Mouse (Mus musculus) embryonic facial prominence, embryonic 10.5 days (tissue): ENCODE data around the gene Stil. TPM values are rescaled to one million over a fixed set of nuclear protein-coding genes. Genes with fewer than 3 reads are reported as not detected.
A peak's percentile ranks its signal among the peaks of the same experiment; 100 is the strongest.

Source experiments
- DNase-seq: peaks from one replicate; pipeline ENCODE4 v3.0.0-alpha.2; 2017; ENCODE audit warnings: low spot score
- H3K27ac ChIP-seq: fragments of 300-500 bp; sonication (generic); replicated peaks from 2 replicates; pipeline ENCODE4 v1.5.1; 2016; ENCODE audit warnings: mild to moderate bottlenecking
- H3K27me3 ChIP-seq: fragments of 300-500 bp; sonication (generic); replicated peaks from 2 replicates; pipeline ENCODE4 v1.6.1; 2016; ENCODE audit warnings: low read depth, mild to moderate bottlenecking; ENCODE audit not compliant: poor library complexity, severe bottlenecking
- H3K36me3 ChIP-seq: fragments of 300-500 bp; sonication (generic); replicated peaks from 2 replicates; pipeline ENCODE4 v1.6.1; 2016; ENCODE audit warnings: mild to moderate bottlenecking, moderate library complexity
- H3K4me1 ChIP-seq: fragments of 300-500 bp; sonication (generic); 2 replicates; pipeline ENCODE4 v1.6.1; 2016
- H3K4me3 ChIP-seq: fragments of 300-500 bp; sonication (generic); 2 replicates; pipeline ENCODE4 v1.5.1; 2016; ENCODE audit warnings: mild to moderate bottlenecking, moderate library complexity
- H3K9me3 ChIP-seq: fragments of 300-500 bp; sonication (generic); 2 replicates; pipeline ENCODE4 v1.6.1; 2016; ENCODE audit warnings: mild to moderate bottlenecking
- WGBS: fragments of 180-500 bp; shearing (Covaris S2); methylation state at CpG from one replicate; pipeline ENCODE4 v1.1.7; 2016; 5-methylcytosine and 5-hydroxymethylcytosine counted together
- polyA plus RNA-seq: library from polyadenylated mRNA; unstranded; fragments of >200 nt; fragmentation: Nextera tagmentation; extraction: Ambion mirVana; gene quantifications from 2 replicates; pipeline ENCODE4 v1.2.1, GENCODE M21; 2016

Stil gene
- polyA plus RNA-seq, 1 experiment from 2014 or later = 20.5 TPM

GRCm38 (mm10) chr4:115055044-115055443 lies 55.1 kb downstream of the Stil start:
- Histone ChIP-seq H3K4me3 (no peak overlapping the region), H3K27ac (no peak overlapping the region), H3K9me3 (no peaks in the 10 kb centered on the region), H3K36me3 (no peaks in the 10 kb centered on the region), H3K4me1 (peaks cover 27% of the 10 kb centered on the region), H3K27me3 (peaks cover 100% of the 10 kb centered on the region)
- no peak for DNase-seq
- WGBS = 4% methylated on average over 2 of the region's 2 CpGs

GRCm38 (mm10) chr4:115055691-115056090 lies 55.7 kb downstream of the Stil start:
- H3K36me3 ChIP-seq = no peaks in the 10 kb centered on the region
- no peak overlapping the region for H3K27ac ChIP-seq
- H3K27me3 ChIP-seq = peaks cover 100% of the 10 kb centered on the region
- no peak overlapping the region for H3K4me3 ChIP-seq
- 16% methylated on average over 3 of the region's 3 CpGs for WGBS
- no peak for DNase-seq
- peaks cover 27% of the 10 kb centered on the region for H3K4me1 ChIP-seq
- no peaks in the 10 kb centered on the region for H3K9me3 ChIP-seq

- Histone ChIP-seq H3K27me3 (peaks cover 100% of the 10 kb centered on the region), H3K4me1 (peaks cover 27% of the 10 kb centered on the region), H3K4me3 (peak within 1 kb of the TSS; percentile 52), H3K27ac (peak within 1 kb of the TSS; percentile 68), H3K36me3 (no peaks in the 10 kb centered on the region), H3K9me3 (no peaks in the 10 kb centered on the region)
- under 1% methylated on average over 60 of the region's 60 CpGs for WGBS
- DNase-seq = peak; percentile 68
Observed at GRCm38 (mm10) chr4:115056371-115056920, 56.5 kb downstream of the Stil start, which contains the start of gene Tal1. Gene Tal1 (plus strand): TSS chr4:115056426.

- peak; percentile 75 for DNase-seq
- peak overlapping the region; percentile 52 for H3K4me3 ChIP-seq
- H3K36me3 ChIP-seq = no peaks in the 10 kb centered on the region
- H3K27me3 ChIP-seq = peaks cover 100% of the 10 kb centered on the region
- peaks cover 27% of the 10 kb centered on the region for H3K4me1 ChIP-seq
- H3K27ac ChIP-seq = peak overlapping the region; percentile 68
- WGBS = under 1% methylated on average over 48 of the region's 48 CpGs
- H3K9me3 ChIP-seq = no peaks in the 10 kb centered on the region
Observed at GRCm38 (mm10) chr4:115056921-115057673, 57.1 kb downstream of the Stil start.

GRCm38 (mm10) chr4:115057674-115058316 lies 57.8 kb downstream of the Stil start:
- peak; percentile 70 for DNase-seq
- H3K27ac ChIP-seq = peak overlapping the region; percentile 68

GRCm38 (mm10) chr4:115058317-115058761 lies 58.4 kb downstream of the Stil start:
- H3K4me3 ChIP-seq = peak overlapping the region; percentile 52; the same call in 1 of the 2 replicates
- H3K4me1 ChIP-seq = peaks cover 26% of the 10 kb centered on the region
- H3K9me3 ChIP-seq = no peaks in the 10 kb centered on the region
- H3K27me3 ChIP-seq = peaks cover 100% of the 10 kb centered on the region
- H3K36me3 ChIP-seq = no peaks in the 10 kb centered on the region
- peak overlapping the region; percentile 37; the same call in 1 of the 2 replicates for H3K27ac ChIP-seq
- DNase-seq = peak; percentile 55
- under 1% methylated on average over 20 of the region's 20 CpGs for WGBS

More at GRCm38 (mm10) chr4:115057674-115058316, 57.8 kb downstream of the Stil start:
- Histone ChIP-seq H3K36me3 (no peaks in the 10 kb centered on the region), H3K4me1 (peaks cover 23% of the 10 kb centered on the region), H3K4me3 (peak overlapping the region; percentile 52), H3K27me3 (peaks cover 100% of the 10 kb centered on the region), H3K9me3 (no peaks in the 10 kb centered on the region)
- WGBS = under 1% methylated on average over 33 of the region's 33 CpGs

- Histone ChIP-seq H3K27ac (peak overlapping the region; percentile 66; the same call in 1 of the 2 replicates), H3K36me3 (no peaks in the 10 kb centered on the region), H3K4me3 (peak overlapping the region; percentile 52), H3K4me1 (peaks cover 33% of the 10 kb centered on the region), H3K9me3 (no peaks in the 10 kb centered on the region), H3K27me3 (peaks cover 100% of the 10 kb centered on the region)
- 1% methylated on average over 23 of the region's 23 CpGs for WGBS
- DNase-seq = peak; percentile 46
Observed at GRCm38 (mm10) chr4:115058871-115059590, 59.1 kb downstream of the Stil start.

GRCm38 (mm10) chr4:115059871-115060270 lies 59.9 kb downstream of the Stil start:
- WGBS = 3% methylated on average over 12 of the region's 12 CpGs
- Histone ChIP-seq H3K27ac (0 out of 2 replicates have a peak overlapping the region, but pooled peaks have one; percentile 5), H3K4me1 (peaks cover 33% of the 10 kb centered on the region), H3K27me3 (peaks cover 100% of the 10 kb centered on the region), H3K9me3 (no peaks in the 10 kb centered on the region), H3K4me3 (peak overlapping the region; percentile 52), H3K36me3 (no peaks in the 10 kb centered on the region)
- peak; percentile 38 for DNase-seq

GRCm38 (mm10) chr4:115060753-115061152 lies 60.8 kb downstream of the Stil start:
- Histone ChIP-seq H3K4me1 (peaks cover 33% of the 10 kb centered on the region), H3K27ac (no peak overlapping the region), H3K9me3 (no peaks in the 10 kb centered on the region), H3K4me3 (peak overlapping the region; percentile 52; the same call in 1 of the 2 replicates), H3K36me3 (no peaks in the 10 kb centered on the region), H3K27me3 (peaks cover 100% of the 10 kb centered on the region)
- WGBS = 13% methylated on average over 3 of the region's 3 CpGs
- DNase-seq = no peak

- DNase-seq = no peak
- Histone ChIP-seq H3K4me1 (peaks cover 18% of the 10 kb centered on the region), H3K9me3 (no peaks in the 10 kb centered on the region), H3K4me3 (peak overlapping the region; percentile 60), H3K36me3 (no peaks in the 10 kb centered on the region), H3K27me3 (peaks cover 100% of the 10 kb centered on the region), H3K27ac (no peak overlapping the region)
- under 1% methylated on average over 9 of the region's 9 CpGs for WGBS
Observed at GRCm38 (mm10) chr4:115062540-115062874, 62.5 kb downstream of the Stil start.

- Histone ChIP-seq H3K36me3 (no peaks in the 10 kb centered on the region), H3K4me1 (peaks cover 16% of the 10 kb centered on the region), H3K4me3 (peak overlapping the region; percentile 60), H3K9me3 (no peaks in the 10 kb centered on the region), H3K27me3 (peaks cover 99% of the 10 kb centered on the region), H3K27ac (peak overlapping the region; percentile 52)
- DNase-seq = peak; percentile 76
- under 1% methylated on average over 58 of the region's 58 CpGs for WGBS
Observed at GRCm38 (mm10) chr4:115062875-115063517, 63.0 kb downstream of the Stil start.
